Mouse (Mus musculus) CH12F3 (cell line): ENCODE results near the gene Yme1l1.

ENCODE experiments used
- in situ Hi-C: fragments of 300-500 bp; cut with MboI; formaldehyde crosslinking; loops from 2 replicates; pipeline ENCODE4 v1.14.3; 2020; ENCODE audit warnings: low sequenced_read_pairs

The Yme1l1 gene

DNA sequence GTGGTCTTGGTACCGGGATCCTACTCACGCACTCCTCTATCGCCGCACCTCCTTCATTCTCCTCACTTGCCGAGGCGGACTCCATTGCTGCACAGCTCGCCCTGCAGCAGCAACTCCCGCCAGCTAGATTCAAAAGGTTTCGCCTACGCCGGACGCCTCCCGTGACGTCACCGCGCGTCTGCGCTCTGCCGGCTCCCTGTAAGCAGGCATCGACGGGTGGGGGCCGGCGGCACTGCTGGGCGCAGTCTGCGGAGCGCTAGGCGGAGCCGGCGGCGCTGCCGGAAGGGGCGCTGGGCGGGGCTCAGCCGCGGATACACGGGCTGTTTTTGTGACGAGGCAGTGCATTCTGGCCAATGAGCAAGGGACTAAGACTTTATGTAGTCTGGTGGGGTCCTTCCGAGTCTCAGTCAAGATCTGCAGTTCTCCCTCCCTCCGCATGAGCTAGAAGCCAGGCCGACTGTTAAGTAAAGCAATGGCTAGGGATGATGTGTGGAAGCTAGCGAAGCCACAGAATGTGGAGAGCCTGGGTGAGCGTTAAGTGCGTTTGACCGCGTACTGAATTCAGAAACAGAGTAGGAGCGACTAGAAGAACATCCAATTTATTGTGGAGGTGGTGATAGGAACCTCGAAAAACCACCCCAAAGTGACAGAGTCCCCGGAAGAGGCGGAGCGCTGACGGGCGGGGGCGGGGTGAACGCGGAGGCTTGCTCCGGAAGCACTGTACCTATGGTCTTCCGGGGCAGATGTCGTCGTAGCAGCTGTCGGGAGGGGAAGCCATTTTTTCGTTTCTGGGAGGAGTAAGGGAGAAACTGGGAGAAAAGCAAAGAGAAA is at the start of gene Yme1l1, which contains the start of gene Mastl:
Yme1l1 (plus strand) TSS at position 593 of the 831 bp plus-strand sequence.
Mastl (minus strand) TSS at position 248 of the 831 bp plus-strand sequence.
- in situ Hi-C loops: no loop called here

DNA sequence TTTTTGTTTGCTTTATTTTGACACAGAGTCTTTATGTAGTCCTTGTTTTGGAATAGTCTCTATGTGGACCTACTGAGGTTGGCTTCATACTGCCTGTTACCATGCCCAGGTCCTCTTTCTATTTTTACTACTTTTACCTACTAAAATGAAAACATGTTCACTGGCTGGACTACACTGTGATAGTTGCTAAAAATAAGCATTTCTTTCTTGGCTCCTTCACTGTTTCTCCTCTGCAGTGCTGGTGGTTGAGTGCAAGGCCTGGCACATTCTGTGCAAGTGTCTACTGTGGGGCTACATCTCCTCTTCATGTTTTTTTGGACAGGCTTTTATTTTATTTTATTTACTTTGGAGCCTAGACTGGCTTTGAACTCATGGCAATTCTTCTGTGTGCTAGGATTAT is 36.6 kb upstream of the Yme1l1 start:
- in situ Hi-C loops: no loop called here

DNA sequence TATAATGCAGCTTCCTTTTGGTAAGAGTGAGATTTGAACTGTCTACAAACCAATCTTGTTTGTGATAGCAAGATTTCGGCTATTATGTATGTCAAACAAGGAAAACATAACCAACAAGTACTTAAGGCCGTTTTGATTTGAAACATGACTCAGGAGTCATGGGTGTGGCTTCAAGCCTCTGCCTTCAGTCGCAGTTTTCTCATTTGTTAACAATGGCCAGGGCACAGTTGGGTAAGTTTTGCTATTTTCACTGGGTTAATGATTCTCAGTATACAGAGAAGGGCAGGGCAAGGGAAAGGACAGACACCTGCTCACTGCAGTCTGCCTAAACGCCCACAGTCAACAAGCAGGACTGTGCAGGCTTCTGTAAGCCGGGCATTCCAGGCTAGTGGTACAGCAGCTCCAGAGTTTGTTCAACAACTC is 959 bp upstream of the Yme1l1 start:
- in situ Hi-C loops: no loop called here

DNA sequence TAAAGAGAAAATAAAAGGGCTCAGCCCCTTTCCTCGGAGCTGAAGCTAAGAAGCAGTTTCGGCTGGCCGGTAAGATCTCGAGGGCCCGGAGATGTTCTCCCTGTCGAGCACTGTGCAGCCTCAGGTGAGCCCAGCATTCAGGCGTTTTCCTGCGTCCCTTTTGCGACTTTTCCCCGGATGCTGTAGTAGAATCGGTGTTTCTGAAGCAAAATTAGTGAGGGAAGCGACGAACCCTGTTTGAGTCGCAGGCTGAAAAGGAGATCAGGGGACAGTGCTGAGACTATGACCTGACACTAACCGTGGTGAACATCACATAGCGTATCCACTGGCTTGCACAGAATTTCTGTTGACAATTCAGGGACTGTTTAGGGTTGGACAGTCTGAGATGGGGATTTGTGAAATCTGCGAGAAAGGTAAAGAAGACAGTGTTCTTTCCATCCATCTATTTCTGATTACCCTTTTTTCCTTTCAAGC is 476 bp downstream of the Yme1l1 start:
- in situ Hi-C loops: no loop called here

DNA sequence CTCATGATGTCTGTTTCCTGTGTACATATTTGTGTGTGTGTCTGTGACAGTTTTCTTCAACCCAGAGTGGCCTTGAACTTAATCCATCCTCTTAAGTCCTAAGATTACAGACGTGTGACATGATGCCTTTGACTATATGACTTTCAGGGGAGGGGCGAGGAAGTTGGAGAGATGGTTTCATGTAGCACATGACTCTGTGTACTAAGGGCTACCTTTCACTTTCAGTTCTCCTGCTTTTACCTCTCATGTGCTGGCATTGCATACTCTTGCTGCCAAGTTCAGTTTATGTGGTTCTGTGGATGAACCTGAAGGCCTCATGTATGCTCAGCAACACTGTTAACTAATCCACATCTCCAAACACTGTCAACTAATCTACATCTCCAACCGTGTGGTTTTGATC is 16.1 kb downstream of the Yme1l1 start:
- in situ Hi-C loops: no loop called here

DNA sequence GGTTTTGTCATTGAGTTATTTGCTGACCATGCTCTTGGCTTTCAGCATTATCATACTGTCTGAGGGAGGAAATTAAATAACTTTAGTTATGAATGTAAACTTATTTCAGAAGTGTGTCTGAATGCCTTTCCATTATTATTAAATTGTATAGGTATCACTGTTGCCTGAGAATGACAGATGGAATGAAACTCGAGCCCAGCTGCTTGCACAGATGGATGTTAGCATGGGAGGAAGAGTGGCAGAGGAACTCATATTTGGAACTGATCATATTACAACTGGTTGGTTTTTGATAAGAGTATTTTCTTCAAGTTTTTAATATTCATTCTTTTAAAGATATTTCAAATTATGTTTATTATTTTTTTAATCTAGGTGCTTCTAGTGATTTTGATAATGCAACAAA is 38.2 kb downstream of the Yme1l1 start:
- in situ Hi-C loops: no loop called here

DNA sequence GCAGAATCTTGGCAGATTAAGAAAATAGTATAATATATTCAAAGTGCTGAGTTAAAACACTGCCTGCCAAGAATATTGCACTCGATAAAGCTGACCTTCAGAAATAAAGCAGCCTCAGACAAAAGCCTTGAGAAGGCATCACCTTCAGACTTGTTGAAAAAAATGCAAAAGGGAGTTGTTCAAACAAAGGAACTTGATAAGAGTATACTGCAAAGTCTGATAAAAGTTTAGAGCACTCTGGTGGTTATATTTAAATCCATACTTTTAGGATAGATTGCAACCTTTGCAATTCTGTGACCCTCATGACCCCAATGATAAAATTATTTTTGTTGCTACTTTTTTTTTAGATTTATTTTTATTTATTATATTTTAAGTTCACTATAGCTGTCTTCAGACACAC is 44.9 kb downstream of the Yme1l1 start:
- in situ Hi-C loops: no loop called here

DNA sequence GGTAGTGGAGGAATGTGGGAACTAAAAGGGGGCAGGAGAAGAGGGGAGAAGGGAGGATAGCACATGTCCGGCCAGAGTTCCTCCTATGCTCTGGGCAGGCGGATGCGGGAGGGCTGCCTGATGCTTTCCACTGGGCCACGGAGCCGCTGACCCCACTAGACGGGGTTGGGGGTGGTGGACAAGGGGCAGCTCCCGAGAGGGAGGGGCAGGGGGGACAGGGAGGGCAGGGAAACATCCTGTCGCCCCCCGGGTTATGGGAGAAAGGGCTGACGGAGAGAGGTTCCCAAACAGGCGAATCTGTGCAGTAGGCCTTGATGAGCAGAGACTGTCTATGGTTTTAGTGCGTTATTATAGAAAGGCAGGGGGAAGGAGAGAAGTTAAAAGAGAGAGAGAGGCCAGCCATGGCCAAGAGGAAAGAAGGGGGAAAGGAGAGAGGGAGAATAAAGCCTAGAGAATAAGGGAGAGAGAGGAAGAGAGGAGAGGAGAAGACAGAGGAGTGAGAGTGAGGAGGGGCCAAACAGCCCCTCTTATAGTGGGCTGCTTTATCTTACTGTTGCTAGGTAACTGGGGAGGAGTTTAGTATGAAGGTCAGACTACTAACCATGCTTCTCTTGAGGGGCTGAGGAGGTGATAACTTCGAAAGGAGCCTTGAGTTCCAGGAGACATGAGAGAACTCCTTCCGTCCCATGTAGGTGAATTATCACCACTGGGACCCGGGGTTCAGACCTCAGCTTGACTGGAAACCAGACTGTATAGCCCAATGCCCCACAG is 46.9 kb downstream of the Yme1l1 start:
- in situ Hi-C loops: no loop called here

DNA sequence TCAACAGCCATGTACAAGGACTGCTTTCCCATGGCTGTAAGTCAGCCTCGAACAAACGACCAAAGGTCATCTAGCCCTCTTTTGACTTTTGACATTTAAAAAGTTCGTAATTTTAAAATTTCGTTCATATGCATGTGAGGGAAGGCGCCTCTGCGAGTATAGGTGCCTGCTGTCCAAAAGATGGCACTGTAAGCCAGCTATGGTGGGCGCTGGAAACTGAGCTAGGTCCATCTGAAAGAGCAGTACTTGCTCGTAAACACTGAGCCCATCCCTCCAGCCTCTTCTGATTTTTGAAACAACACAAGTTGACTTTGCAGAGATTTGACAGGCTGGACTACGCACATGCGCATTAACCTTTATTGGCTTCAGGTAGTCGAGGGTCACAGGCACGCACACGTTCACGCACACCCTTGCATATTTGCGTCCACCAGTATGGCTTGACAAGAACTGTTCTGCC is 50.9 kb downstream of the Yme1l1 start, which contains the start of gene 4931423N10Rik:
4931423N10Rik (plus strand) TSS at position 407 of the 457 bp plus-strand sequence.
- in situ Hi-C loops: no loop called here

DNA sequence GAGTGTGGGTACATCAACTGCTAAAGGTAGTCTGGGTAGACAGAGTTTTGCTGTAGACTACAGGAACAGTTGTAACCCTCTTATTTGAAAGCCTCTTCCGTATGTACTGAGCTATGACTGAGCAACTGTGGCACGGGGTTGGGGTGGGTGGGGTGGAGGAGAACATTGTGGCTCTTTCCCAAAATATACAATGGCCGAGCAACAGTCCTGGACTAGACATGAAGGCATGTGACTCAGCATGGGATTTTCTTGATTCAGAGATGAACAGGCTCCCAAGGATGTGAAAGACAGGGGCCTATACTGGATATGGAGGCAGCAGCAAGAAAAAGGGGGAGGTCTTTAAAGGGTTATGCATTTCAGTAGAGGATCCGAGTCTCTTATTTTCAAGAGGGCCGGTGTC is 57.5 kb downstream of the Yme1l1 start:
- in situ Hi-C loops: no loop called here

DNA sequence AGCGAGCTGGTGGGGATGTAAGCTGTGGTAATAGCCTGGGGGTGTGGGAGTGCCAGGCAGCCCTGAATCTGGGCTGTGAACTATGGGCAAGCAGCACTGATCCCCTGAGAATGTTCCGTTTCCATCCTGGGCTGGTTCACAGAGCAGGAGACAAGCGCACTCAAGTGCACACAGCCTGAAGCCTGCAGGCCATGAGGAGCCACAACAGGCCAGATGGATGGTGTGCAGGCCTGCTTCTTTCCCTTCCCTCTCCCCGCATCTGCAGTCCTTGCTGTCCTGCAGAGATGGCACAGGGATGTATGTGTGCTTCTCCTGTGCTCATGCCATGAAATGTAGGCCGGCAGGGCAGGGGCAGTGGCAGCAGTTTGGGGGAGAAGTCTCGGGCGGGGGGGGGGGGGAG is 69.0 kb downstream of the Yme1l1 start:
- in situ Hi-C loops: no loop called here

DNA sequence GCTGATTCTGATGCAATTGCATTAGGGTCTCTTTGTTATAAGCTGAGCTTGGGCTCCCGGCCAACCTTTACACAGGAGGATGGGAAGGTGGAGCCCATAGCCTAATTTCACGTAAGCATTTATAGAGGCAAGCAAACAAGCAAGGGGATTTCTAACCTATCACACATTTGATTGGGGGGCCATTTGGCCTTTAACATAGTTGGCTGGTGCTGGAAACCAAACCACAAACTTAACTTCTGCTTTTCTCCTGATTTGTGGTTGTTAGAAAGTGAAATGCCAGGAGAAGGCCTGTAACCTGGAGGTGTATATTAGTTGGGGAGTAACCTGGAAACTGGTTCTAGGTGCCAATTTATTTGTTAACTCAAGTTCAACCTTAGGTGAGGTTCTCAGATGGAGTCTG is 72.3 kb downstream of the Yme1l1 start:
- in situ Hi-C loops: no loop called here

DNA sequence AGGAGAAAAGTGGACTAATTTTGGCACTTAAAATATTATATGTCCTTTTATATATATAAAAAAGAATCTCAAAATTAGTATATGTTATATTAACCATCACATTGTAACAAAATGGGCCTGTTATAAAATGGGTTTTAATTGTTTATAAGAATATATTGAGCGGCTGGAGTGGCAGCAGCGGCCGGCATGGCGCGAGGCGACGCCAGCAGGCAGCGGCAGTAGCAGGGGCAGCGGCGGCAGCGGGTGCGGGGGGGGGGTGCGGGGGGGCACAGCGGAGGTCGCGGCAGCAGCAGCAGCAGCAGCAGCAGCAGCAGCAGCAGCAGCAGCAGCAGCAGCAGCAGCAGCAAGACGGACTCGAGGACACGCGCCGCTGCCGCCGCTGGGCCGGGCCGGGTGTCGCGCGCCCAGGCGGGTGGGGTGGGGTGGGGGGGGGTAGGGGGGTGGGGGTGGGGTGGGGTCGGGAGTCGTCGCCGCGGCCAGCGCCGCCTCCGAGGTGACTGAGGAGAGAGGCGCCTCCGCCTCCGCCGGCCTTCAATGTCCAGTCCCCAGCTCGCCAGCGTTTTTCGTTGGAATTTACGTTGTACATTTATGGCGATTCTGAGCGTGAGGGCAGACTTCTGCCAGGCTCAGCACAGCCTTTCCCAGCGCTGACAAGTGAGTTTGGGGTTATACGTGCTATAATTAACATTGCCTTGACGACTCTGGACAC is 78.0 kb downstream of the Yme1l1 start:
- in situ Hi-C loops: no loop called here
